Mouse (Mus musculus) midbrain, embryonic 11.5 days (tissue): ENCODE data around the gene Slc38a7. TPM values are rescaled to one million over a fixed set of nuclear protein-coding genes. Genes with fewer than 3 reads are reported as not detected.
"Not testable (repeated sequence)": the region's sequence is repeated elsewhere in the genome, so short reads cannot be mapped to it uniquely, and the experiment has no call there.

Experiments used
- ATAC-seq: fragments of 200-750 bp; cut with Nextera tagmentation; 2 replicates; pipeline ENCODE4 v1.8.0; 2017; ENCODE audit warnings: moderate TSS enrichment, moderate library complexity; ENCODE audit not compliant: low FRiP score
- DNase-seq: peaks from one replicate; pipeline ENCODE4 v3.0.0; 2015; ENCODE audit warnings: low spot score; ENCODE audit errors: missing footprints
- H3K27ac ChIP-seq: fragments of 300-500 bp; sonication (generic); 2 replicates; pipeline ENCODE4 v1.5.1; 2014; ENCODE audit warnings: low read depth, low read length
- H3K27me3 ChIP-seq: fragments of 300-500 bp; sonication (generic); 2 replicates; pipeline ENCODE4 v1.6.1; 2014; ENCODE audit warnings: mild to moderate bottlenecking, low read length, moderate library complexity, mixed read lengths; ENCODE audit not compliant: control insufficient read depth, insufficient read depth
- H3K36me3 ChIP-seq: fragments of 300-500 bp; sonication (generic); 2 replicates; pipeline ENCODE4 v1.6.1; 2014; ENCODE audit warnings: mild to moderate bottlenecking, low read length, moderate library complexity, mixed read lengths; ENCODE audit not compliant: control insufficient read depth, insufficient read depth
- H3K4me1 ChIP-seq: fragments of 300-500 bp; sonication (generic); 2 replicates; pipeline ENCODE4 v1.6.1; 2014; ENCODE audit warnings: low read length; ENCODE audit not compliant: control insufficient read depth, insufficient read depth
- H3K4me2 ChIP-seq: fragments of 300-500 bp; sonication (generic); 2 replicates; pipeline ENCODE4 v1.6.1; 2014; ENCODE audit warnings: mild to moderate bottlenecking, moderate library complexity
- H3K4me3 ChIP-seq: fragments of 300-500 bp; sonication (generic); 2 replicates; pipeline ENCODE4 v1.5.1; 2014; ENCODE audit warnings: low read depth, low read length
- H3K9ac ChIP-seq: fragments of 300-500 bp; sonication (generic); 2 replicates; pipeline ENCODE4 v1.6.1; 2014; ENCODE audit warnings: low read length
- H3K9me3 ChIP-seq: fragments of 300-500 bp; sonication (generic); 2 replicates; pipeline ENCODE4 v1.6.1; 2016; ENCODE audit warnings: low read length; ENCODE audit not compliant: control insufficient read depth
- WGBS: fragments of 180-500 bp; shearing (Covaris S2); extraction: QIAGEN DNeasy Blood & Tissue Kit; methylation state at CpG from one replicate; pipeline ENCODE4 v1.1.7; 2014; 5-methylcytosine and 5-hydroxymethylcytosine counted together
- polyA plus RNA-seq: library from polyadenylated mRNA; unstranded; fragments of >200 nt; fragmentation: Nextera tagmentation; extraction: Ambion mirVana; gene quantifications from 2 replicates; pipeline ENCODE4 v1.2.1, GENCODE M21; 2014

The Slc38a7 gene
- polyA plus RNA-seq, 1 experiment from 2014 or later = 17.2 TPM

DNA sequence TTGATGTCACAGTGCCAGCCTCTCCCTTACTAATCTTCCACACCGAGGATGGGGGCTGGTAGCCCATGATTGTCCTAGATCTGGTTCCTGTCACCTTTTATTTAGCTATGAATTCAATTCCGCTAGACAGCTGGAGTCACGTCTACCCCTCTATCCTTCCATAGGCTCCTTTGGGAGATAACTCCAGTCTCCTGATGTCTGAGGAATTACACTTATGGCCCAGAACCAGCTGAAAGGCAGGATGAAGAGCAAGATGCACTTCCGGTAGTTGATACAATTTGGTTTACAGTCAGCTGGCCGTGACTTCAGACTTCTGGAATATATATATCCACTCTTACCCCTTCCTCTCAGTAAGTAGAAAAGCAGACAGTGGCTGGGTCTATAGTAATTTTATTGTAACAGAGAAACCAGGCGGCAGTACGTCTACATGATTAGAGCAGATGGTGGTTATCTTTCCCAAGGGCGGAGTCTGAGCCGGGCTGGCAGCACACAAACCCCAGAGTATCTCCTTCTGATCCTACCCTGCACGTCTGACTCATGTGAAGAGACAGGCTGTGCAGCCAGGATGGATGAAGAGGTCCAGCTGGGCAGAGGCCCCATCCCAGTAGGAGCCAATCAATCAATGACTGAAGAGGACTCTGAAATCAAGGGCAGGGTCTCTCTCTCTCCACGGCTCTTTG lies 10.6 kb upstream of the Slc38a7 start:
- H3K27me3 ChIP-seq, H3K9ac ChIP-seq, H3K4me1 ChIP-seq, H3K4me2 ChIP-seq, H3K4me3 ChIP-seq, H3K9me3 ChIP-seq, DNase-seq, H3K27ac ChIP-seq, ATAC-seq: not testable (repeated sequence)
- 91% methylated on average over 10 of the region's 11 CpGs for WGBS
- peaks cover 15% of the 10 kb centered on the region for H3K36me3 ChIP-seq

DNA sequence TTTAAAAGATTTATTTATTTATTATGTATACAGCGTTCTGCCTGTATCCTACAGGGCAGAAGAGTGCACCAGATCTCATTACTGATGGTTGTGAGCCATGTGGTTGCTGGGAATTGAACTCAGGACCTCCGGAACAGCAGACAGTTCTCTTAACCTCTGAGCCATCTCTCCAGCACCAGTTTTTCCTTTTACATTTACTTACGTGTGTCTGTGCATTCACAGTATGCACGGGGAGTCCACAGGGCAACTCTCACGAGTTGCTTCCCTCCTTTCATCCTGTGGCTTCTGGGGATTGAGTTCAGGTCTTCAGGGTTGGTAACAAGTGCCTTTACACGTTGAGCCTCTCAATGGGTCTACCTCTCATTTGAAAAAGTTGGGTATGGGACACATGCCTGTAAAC lies 835 bp upstream of the Slc38a7 start:
- Histone ChIP-seq H3K9ac (no peak overlapping the region), H3K9me3 (no peaks in the 10 kb centered on the region), H3K27me3 (no peaks in the 10 kb centered on the region), H3K4me2 (no peak overlapping the region), H3K4me3 (no peak overlapping the region), H3K4me1 (peaks cover 8% of the 10 kb centered on the region), H3K27ac (no peak overlapping the region), H3K36me3 (no peaks in the 10 kb centered on the region)
- ATAC-seq = no peak
- no peak for DNase-seq
- 87% methylated on average over 6 of the region's 6 CpGs for WGBS

DNA sequence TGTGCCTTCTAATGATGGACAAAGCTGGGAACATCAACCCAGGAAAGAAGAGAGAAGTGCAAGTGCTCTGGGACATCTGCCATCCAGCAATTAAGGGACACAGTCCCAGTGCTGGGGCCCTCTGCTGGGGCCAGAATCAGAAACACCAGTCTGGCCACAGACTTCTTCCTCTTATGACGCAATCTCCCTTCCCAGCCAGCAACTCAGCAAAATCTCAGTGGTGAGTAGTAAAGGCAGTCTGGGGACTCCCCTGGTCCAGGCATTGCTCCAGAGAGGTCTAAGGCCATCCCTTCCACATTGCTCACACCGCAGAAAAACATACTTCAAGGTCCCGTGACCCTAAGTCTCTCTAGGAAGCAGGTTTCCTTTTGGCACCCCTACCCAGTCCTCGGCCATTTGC lies 1.0 kb downstream of the Slc38a7 start:
- peak overlapping the region; percentile 69; the same call in 1 of the 2 replicates for H3K4me3 ChIP-seq
- peaks cover 8% of the 10 kb centered on the region for H3K4me1 ChIP-seq
- no peak for ATAC-seq
- H3K9ac ChIP-seq = no peak overlapping the region; the same call in 1 of the 2 replicates
- no peak overlapping the region for H3K27ac ChIP-seq
- H3K27me3 ChIP-seq = no peaks in the 10 kb centered on the region
- peak; percentile 41 for DNase-seq
- no peaks in the 10 kb centered on the region for H3K9me3 ChIP-seq
- WGBS = 79% methylated on average over 4 of the region's 4 CpGs
- H3K36me3 ChIP-seq = no peaks in the 10 kb centered on the region
- H3K4me2 ChIP-seq = peak overlapping the region; percentile 84; the same call in 1 of the 2 replicates

DNA sequence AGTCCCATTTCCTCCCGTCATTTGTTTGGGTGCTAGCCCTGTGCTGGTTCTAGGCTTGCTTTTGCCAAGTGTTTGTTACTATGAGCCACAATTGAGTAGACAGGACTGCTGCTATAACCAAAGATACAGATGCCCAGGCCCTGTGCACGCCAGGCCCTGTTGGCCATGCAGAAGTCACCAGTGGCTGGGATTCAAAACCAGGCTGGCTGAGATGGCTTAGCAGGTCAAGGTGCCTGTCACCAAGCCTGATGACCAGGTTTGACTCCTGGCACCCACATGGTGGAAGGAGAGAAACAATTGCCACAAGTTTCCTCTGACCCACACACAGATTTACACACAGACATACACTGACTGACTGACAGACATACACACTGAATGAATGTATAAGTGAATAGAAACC lies 3.0 kb downstream of the Slc38a7 start:
- Histone ChIP-seq H3K4me3 (no peak overlapping the region), H3K9ac (no peak overlapping the region), H3K4me1 (peaks cover 8% of the 10 kb centered on the region), H3K4me2 (no peak overlapping the region), H3K27ac (no peak overlapping the region), H3K27me3 (no peaks in the 10 kb centered on the region), H3K36me3 (0 out of 2 replicates have a peak, but pooled peaks cover 3% of the 10 kb centered on the region), H3K9me3 (no peaks in the 10 kb centered on the region)
- no peak for ATAC-seq
- peak; percentile 53 for DNase-seq
- WGBS = 97% methylated on average over 2 of the region's 2 CpGs

DNA sequence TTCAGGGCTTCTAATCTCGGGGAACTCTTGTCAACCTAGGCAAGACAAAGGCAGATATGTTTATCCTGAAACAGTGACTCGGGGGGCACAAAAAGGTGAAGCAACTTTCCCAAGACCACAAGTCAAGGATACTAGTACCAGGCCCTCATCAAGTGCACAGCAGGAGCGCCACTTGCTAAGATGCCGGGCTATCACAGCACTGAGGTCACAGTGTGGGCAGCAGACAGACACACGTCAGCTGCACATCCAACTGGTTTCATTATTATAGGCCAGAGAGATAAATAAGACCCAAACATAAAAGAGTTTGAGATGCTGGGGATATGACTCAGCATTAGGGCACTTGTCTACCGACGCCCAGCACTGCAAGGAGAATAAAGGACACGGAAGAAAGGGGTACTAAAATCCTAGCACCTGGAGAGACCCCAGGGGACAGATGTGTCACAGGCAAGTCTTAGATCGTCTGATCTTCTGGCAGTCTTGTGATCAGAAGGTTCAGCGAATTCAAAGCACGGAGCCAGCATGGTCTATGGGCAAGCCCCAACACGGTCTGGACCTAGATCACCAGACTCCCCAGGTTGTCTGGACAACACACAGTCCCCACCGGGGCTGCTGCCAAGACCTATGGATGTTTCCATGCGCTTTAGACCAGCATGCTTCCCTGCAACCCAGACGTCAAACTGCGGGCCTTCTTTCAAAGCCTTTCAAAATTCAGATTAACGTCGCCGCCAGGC lies 4.4 kb downstream of the Slc38a7 start:
- Histone ChIP-seq H3K4me1 (peaks cover 8% of the 10 kb centered on the region), H3K4me2 (no peak overlapping the region), H3K4me3 (no peak overlapping the region), H3K36me3 (0 out of 2 replicates have a peak, but pooled peaks cover 3% of the 10 kb centered on the region), H3K27me3 (no peaks in the 10 kb centered on the region), H3K9me3 (no peaks in the 10 kb centered on the region), H3K27ac (no peak overlapping the region), H3K9ac (no peak overlapping the region)
- 88% methylated on average over 19 of the region's 19 CpGs for WGBS
- ATAC-seq (no peak), DNase-seq (peak; percentile 51)

DNA sequence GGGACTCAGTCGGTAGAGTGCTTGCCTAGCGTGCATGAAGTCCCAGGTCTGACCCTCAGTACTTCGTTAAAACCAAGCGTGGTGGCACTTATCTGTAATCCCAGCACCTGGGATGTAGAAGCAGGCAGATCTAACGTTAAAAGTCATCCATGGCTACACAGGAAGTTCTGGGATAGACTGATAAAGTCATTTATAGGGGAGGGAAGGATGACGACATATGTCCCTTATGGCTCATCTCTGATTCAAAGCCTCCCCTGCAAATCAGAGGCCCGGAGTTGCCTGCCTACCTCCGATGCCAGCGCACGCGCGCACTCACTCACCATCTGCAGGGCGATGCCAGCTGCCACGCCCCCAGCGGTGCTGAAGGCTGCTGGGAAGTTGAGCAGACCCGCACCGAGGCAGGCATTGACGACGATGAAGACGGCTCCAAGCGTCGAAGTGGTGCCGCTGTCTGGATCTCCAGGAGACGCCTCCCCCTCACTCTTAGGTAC lies 5.2 kb downstream of the Slc38a7 start:
- Histone ChIP-seq H3K4me1 (peaks cover 6% of the 10 kb centered on the region), H3K9ac (no peak overlapping the region), H3K4me2 (no peak overlapping the region), H3K27ac (no peak overlapping the region), H3K4me3 (no peak overlapping the region), H3K9me3 (no peaks in the 10 kb centered on the region), H3K36me3 (0 out of 2 replicates have a peak, but pooled peaks cover 3% of the 10 kb centered on the region), H3K27me3 (no peaks in the 10 kb centered on the region)
- ATAC-seq (no peak), DNase-seq (peak; percentile 75)
- WGBS = 79% methylated on average over 24 of the region's 24 CpGs

DNA sequence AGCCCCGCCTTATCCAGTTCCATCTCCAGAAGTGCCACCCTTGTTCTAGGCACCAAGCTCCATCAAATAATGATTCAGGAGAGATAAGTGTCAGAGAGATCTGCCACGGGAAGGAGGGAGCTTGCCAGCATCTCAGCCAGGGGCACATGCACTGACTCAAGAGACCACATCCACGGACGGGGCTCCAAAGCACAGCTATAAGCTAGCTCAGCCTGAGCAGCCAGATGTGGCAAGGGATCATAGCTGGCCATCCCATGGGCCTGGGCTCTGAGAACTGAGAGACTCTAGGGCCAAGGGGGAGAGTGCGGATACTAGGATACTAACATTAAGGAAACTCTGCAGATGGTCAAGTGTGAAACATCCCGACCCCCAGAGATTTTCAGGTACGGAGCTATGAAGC lies 8.3 kb downstream of the Slc38a7 start:
- 90% methylated on average over 7 of the region's 7 CpGs for WGBS
- ATAC-seq (no peak), DNase-seq (peak; percentile 77)
- Histone ChIP-seq H3K9ac (no peak overlapping the region), H3K4me2 (no peak overlapping the region), H3K4me1 (no peaks in the 10 kb centered on the region), H3K4me3 (no peak overlapping the region), H3K27me3 (no peaks in the 10 kb centered on the region), H3K9me3 (no peaks in the 10 kb centered on the region), H3K27ac (no peak overlapping the region), H3K36me3 (0 out of 2 replicates have a peak, but pooled peaks cover 3% of the 10 kb centered on the region)

DNA sequence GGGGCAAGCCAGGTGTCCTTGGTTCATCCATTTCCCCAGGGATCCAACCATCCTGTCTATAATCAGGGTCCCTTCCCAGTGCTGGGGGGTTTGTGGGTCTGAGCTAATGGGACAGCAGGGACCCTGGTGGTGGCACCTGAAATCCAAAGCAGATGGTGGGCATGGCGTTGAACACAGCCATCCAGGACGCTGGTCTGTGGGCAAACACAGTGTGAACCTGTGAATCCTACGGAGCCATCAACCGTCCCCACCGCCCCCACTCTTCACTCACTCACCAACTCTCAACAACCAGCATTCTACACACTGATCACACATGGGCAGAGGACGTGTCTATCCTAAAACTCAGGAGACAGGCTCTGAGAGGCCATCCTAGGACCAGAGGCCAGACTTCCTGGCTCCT lies 9.4 kb downstream of the Slc38a7 start:
- Histone ChIP-seq H3K27me3 (no peaks in the 10 kb centered on the region), H3K36me3 (0 out of 2 replicates have a peak, but pooled peaks cover 3% of the 10 kb centered on the region)
- WGBS = 94% methylated on average over 6 of the region's 6 CpGs

DNA sequence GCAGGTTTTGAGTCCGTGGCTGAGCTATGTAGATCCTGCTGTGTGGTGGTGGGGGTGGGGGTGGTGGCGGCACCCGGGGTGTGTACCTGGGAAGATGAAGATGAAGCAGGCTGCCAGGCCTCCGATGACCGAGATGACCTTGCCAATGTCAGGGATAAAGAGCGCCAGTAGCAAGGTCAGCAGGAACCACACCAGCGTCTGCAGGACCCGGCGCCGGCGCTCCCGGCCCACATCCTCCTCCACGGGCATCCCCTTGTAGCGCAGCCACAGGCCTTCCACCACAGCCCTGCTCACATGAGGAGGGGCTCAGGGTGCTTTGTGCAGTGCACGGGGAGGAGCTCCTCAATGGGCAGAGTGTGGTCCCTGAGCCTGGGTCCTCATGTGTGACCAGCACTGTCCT lies 11.9 kb downstream of the Slc38a7 start:
- no peaks in the 10 kb centered on the region for H3K9me3 ChIP-seq
- H3K9ac ChIP-seq = no peak overlapping the region
- H3K36me3 ChIP-seq = 0 out of 2 replicates have a peak, but pooled peaks cover 3% of the 10 kb centered on the region
- no peak for DNase-seq
- 0 out of 2 replicates have a peak, but pooled peaks have one; percentile 33 for ATAC-seq
- WGBS = 90% methylated on average over 15 of the region's 15 CpGs
- H3K4me2 ChIP-seq = no peak overlapping the region
- no peak overlapping the region for H3K4me3 ChIP-seq
- no peaks in the 10 kb centered on the region for H3K27me3 ChIP-seq
- no peak overlapping the region for H3K27ac ChIP-seq
- H3K4me1 ChIP-seq = no peaks in the 10 kb centered on the region

More for the DNA sequence above, 9.4 kb downstream of the Slc38a7 start:
- DNase-seq (no peak), ATAC-seq (no peak)
- Histone ChIP-seq H3K4me3 (no peak overlapping the region), H3K4me2 (no peak overlapping the region), H3K27ac (no peak overlapping the region), H3K9ac (no peak overlapping the region), H3K4me1 (no peaks in the 10 kb centered on the region), H3K9me3 (no peaks in the 10 kb centered on the region)
